Mouse (Mus musculus): Measurements from ENCODE around the gene Podxl2. TPM values are rescaled to one million over a fixed set of nuclear protein-coding genes. Genes with fewer than 3 reads are reported as not detected.

Podxl2 gene
- polyA plus RNA-seq, 1 experiment from 2014 or later: 54.2 TPM

- H3K4me2 ChIP-seq (ENCODE audit: low read length): peak overlapping the region; percentile 69
- DNase-seq (ENCODE audit: low spot score) (peak; percentile 40), ATAC-seq (replicated peaks; ENCODE audit: low FRiP score, low read depth) (no peak)
- peak overlapping the region; percentile 93 for H3K27ac ChIP-seq
- no peaks in the 10 kb centered on the region for H3K27me3 ChIP-seq (ENCODE audit: insufficient read depth, low read length)
- H3K4me1 ChIP-seq (replicated peaks; ENCODE audit: insufficient read depth, low read length): peaks cover 8% of the 10 kb centered on the region
- H3K9ac ChIP-seq (ENCODE audit: low read depth, low read length): peak overlapping the region; percentile 71
- WGBS: 50% methylated on average over 9 of the region's 9 CpGs
- H3K36me3 ChIP-seq (ENCODE audit: insufficient read depth, low read length): peaks cover 33% of the 10 kb centered on the region
- peak overlapping the region; percentile 67 for H3K4me3 ChIP-seq (replicated peaks; ENCODE audit: low read depth, low read length)
- TF ChIP-seq CTCF (IDR thresholded peaks at IDR 0.05; ENCODE audit: low read depth): no peak
- no peaks in the 10 kb centered on the region for H3K9me3 ChIP-seq (replicated peaks; ENCODE audit: low read length)
Measured at GRCm38 (mm10) chr6:88840791-88841513, 33.9 kb downstream of the Podxl2 start.

GRCm38 (mm10) chr6:88840211-88840610, 34.6 kb downstream of the Podxl2 start:
- Histone ChIP-seq H3K9ac (ENCODE audit: low read depth, low read length) (0 out of 2 replicates have a peak overlapping the region, but pooled peaks have one; percentile 13), H3K4me2 (ENCODE audit: low read length) (0 out of 2 replicates have a peak overlapping the region, but pooled peaks have one; percentile 69), H3K4me3 (replicated peaks; ENCODE audit: low read depth, low read length) (no peak overlapping the region), H3K36me3 (ENCODE audit: insufficient read depth, low read length) (peaks cover 39% of the 10 kb centered on the region), H3K27me3 (ENCODE audit: insufficient read depth, low read length) (no peaks in the 10 kb centered on the region), H3K27ac (no peak overlapping the region), H3K9me3 (replicated peaks; ENCODE audit: low read length) (no peaks in the 10 kb centered on the region), H3K4me1 (replicated peaks; ENCODE audit: insufficient read depth, low read length) (peaks cover 8% of the 10 kb centered on the region)
- TF ChIP-seq CTCF (IDR thresholded peaks at IDR 0.05; ENCODE audit: low read depth): no peak
- ATAC-seq (replicated peaks; ENCODE audit: low FRiP score, low read depth): no peak
- 78% methylated on average over 3 of the region's 3 CpGs for WGBS
- no peak for DNase-seq (ENCODE audit: low spot score)

- no peak for TF ChIP-seq CTCF (IDR thresholded peaks at IDR 0.05; ENCODE audit: low read depth)
- no peak overlapping the region for H3K27ac ChIP-seq
- H3K4me1 ChIP-seq (replicated peaks; ENCODE audit: insufficient read depth, low read length): peaks cover 8% of the 10 kb centered on the region
- no peak overlapping the region for H3K4me3 ChIP-seq (replicated peaks; ENCODE audit: low read depth, low read length)
- DNase-seq (ENCODE audit: low spot score) (no peak), ATAC-seq (replicated peaks; ENCODE audit: low FRiP score, low read depth) (no peak)
- no peaks in the 10 kb centered on the region for H3K27me3 ChIP-seq (ENCODE audit: insufficient read depth, low read length)
- H3K4me2 ChIP-seq (ENCODE audit: low read length): no peak overlapping the region
- WGBS: 88% methylated on average over 26 of the region's 26 CpGs
- H3K36me3 ChIP-seq (ENCODE audit: insufficient read depth, low read length): peaks cover 39% of the 10 kb centered on the region
- no peak overlapping the region for H3K9ac ChIP-seq (ENCODE audit: low read depth, low read length)
- no peaks in the 10 kb centered on the region for H3K9me3 ChIP-seq (replicated peaks; ENCODE audit: low read length)
Measured at GRCm38 (mm10) chr6:88839135-88839970, 35.5 kb downstream of the Podxl2 start.

- DNase-seq (ENCODE audit: low spot score) (no peak), ATAC-seq (replicated peaks; ENCODE audit: low FRiP score, low read depth) (no peak)
- H3K4me1 ChIP-seq (replicated peaks; ENCODE audit: insufficient read depth, low read length): peaks cover 8% of the 10 kb centered on the region
- H3K9ac ChIP-seq (ENCODE audit: low read depth, low read length): no peak overlapping the region
- TF ChIP-seq CTCF (IDR thresholded peaks at IDR 0.05; ENCODE audit: low read depth): no peak
- no peaks in the 10 kb centered on the region for H3K27me3 ChIP-seq (ENCODE audit: insufficient read depth, low read length)
- no peak overlapping the region for H3K27ac ChIP-seq
- WGBS: 92% methylated on average over 10 of the region's 10 CpGs
- H3K4me3 ChIP-seq (replicated peaks; ENCODE audit: low read depth, low read length): no peak overlapping the region
- H3K9me3 ChIP-seq (replicated peaks; ENCODE audit: low read length): no peaks in the 10 kb centered on the region
- peaks cover 39% of the 10 kb centered on the region for H3K36me3 ChIP-seq (ENCODE audit: insufficient read depth, low read length)
- no peak overlapping the region for H3K4me2 ChIP-seq (ENCODE audit: low read length)
Measured at GRCm38 (mm10) chr6:88838613-88839012, 36.2 kb downstream of the Podxl2 start.

- DNase-seq (ENCODE audit: low spot score) (no peak), ATAC-seq (replicated peaks; ENCODE audit: low FRiP score, low read depth) (no peak)
- Histone ChIP-seq H3K4me2 (ENCODE audit: low read length) (no peak overlapping the region), H3K9ac (ENCODE audit: low read depth, low read length) (no peak overlapping the region), H3K9me3 (replicated peaks; ENCODE audit: low read length) (no peaks in the 10 kb centered on the region), H3K27ac (no peak overlapping the region), H3K4me1 (replicated peaks; ENCODE audit: insufficient read depth, low read length) (peaks cover 8% of the 10 kb centered on the region), H3K27me3 (ENCODE audit: insufficient read depth, low read length) (no peaks in the 10 kb centered on the region), H3K36me3 (ENCODE audit: insufficient read depth, low read length) (peaks cover 39% of the 10 kb centered on the region), H3K4me3 (replicated peaks; ENCODE audit: low read depth, low read length) (no peak overlapping the region)
- 91% methylated on average over 12 of the region's 12 CpGs for WGBS
- no peak for TF ChIP-seq CTCF (IDR thresholded peaks at IDR 0.05; ENCODE audit: low read depth)
Measured at GRCm38 (mm10) chr6:88837999-88838398, 36.8 kb downstream of the Podxl2 start.

GRCm38 (mm10) chr6:88836178-88836819, 38.5 kb downstream of the Podxl2 start:
- no peak for TF ChIP-seq CTCF (IDR thresholded peaks at IDR 0.05; ENCODE audit: low read depth)
- no peaks in the 10 kb centered on the region for H3K27me3 ChIP-seq (ENCODE audit: insufficient read depth, low read length)
- H3K4me1 ChIP-seq (replicated peaks; ENCODE audit: insufficient read depth, low read length): peaks cover 8% of the 10 kb centered on the region
- H3K36me3 ChIP-seq (ENCODE audit: insufficient read depth, low read length): peaks cover 39% of the 10 kb centered on the region
- no peak for ATAC-seq (replicated peaks; ENCODE audit: low FRiP score, low read depth)
- H3K4me2 ChIP-seq (ENCODE audit: low read length): no peak overlapping the region
- 83% methylated on average over 28 of the region's 28 CpGs for WGBS
- no peaks in the 10 kb centered on the region for H3K9me3 ChIP-seq (replicated peaks; ENCODE audit: low read length)
- no peak overlapping the region for H3K4me3 ChIP-seq (replicated peaks; ENCODE audit: low read depth, low read length)
- no peak overlapping the region for H3K27ac ChIP-seq
- no peak overlapping the region for H3K9ac ChIP-seq (ENCODE audit: low read depth, low read length)
- DNase-seq (ENCODE audit: low spot score): no peak
